Comparison of ENCODE assay signal across 8 mouse cellular contexts in the genomic region with DNA sequence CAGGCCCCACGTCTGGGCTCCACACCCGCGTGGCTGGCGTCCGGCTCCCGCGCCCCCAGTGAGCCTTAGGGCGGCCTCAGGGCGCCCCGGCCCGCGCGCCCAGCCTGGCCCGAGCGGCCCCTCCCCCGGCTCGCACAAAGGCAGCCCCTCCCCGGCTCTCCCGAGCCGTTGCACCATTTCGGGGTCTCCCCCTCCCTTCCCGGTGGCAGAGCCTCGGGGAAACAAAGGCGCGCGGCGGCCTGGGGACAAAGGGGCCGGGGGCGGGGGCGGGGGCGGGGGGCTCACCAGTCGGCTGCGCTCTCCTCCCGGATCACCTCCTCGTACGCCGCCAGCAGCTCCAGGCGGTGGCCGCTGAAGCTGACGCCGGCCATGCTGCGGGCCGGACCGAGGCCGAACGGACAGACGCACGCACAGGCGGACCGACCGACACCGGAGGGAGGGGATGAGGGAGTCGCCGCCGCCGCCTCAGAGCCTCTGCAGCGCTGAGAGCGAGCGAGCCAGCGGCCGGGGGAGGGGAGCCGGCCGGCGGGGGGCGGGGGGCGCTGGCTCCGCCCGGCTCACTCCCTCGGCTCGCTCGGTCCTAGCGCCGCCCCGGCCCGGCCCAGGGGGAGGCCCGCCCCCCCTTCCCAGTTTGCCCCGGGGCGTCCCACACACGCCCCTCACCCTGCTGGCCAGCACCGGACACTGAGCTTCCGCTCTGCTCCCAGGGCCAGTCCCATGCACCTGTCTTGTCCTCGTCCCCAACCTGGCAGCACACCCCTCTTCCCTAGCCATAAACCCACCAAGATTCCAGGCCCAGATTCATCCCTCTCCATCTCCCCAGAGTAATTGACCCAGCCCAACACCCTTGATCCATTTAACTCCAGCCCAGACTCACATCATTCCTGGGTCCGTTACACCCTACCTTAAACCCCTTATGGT. TPM values are rescaled to one million over a fixed set of nuclear protein-coding genes. Genes with fewer than 3 reads are reported as not detected.
DNase-seq lines count a peak whose midpoint lies in the region; ATAC-seq and TF ChIP-seq lines count a peak whose summit lies in the region.

TSS of gene Dbn1 (minus strand) at position 534 of the 921 bp plus-strand sequence.

- no peaks in the 10 kb centered on the region for H3K9me3 ChIP-seq in E14TG2a.4 (ENCODE audit: low read length)

- peak; percentile 25; the same call in 1 of the 2 replicates for ATAC-seq in frontal cortex, adult (ENCODE audit: low TSS enrichment)
- 0 out of 2 replicates have a peak, but pooled peaks have one; percentile 3 for ATAC-seq in megakaryocyte progenitor cell, adult 5-6 weeks (replicated peaks; ENCODE audit: poor library complexity)

- peak within 1 kb of the TSS; percentile 82 for H3K4me3 ChIP-seq in E14TG2a.4 (replicated peaks; ENCODE audit: low read length)

- no peak for DNase-seq in frontal cortex, postnatal 25 days (ENCODE audit: low spot score in 2 of 2)
- DNase-seq in embryo, embryonic 9.5 days (ENCODE audit: extremely low spot score): peak; percentile 86
- peak; percentile 65 to 72 for DNase-seq in heart, postnatal 14 days
- DNase-seq in left cerebral cortex, postnatal 10 days (ENCODE audit: extremely low spot score in 1 of 2, low spot score in 2 of 2): peak in 1 of 2 experiments; percentile 81
- DNase-seq in spleen, postnatal 36 days (ENCODE audit: low spot score in 2 of 2): no peak

- peaks cover 48% of the 10 kb centered on the region for H3K4me1 ChIP-seq in E14TG2a.4 (replicated peaks; ENCODE audit: low read depth, low read length)

- H3K27me3 ChIP-seq in E14TG2a.4 (ENCODE audit: insufficient read depth, low read length): peaks cover 83% of the 10 kb centered on the region

- intact Hi-C loops in heart, postnatal 14 days (cut with DNase I): loop anchor here (2.0 kb wide), 1 partner anchor 15 kb away; no protein-coding TSS in a partner anchor
- intact Hi-C loops in left cerebral cortex, postnatal 10 days (cut with DNase I): no loop called here

- no peak for TF ChIP-seq CTCF in E14TG2a.4 (conservative IDR thresholded peaks at IDR 0.05; ENCODE audit: low read length)

- H3K36me3 ChIP-seq in E14TG2a.4 (ENCODE audit: insufficient read depth, low read length): no peaks in the 10 kb centered on the region

RNA-seq across cellular contexts. Expression of gene Dbn1, which starts in this region (rescaled TPM):
- total RNA-seq in heart, postnatal 14 days (2021): 10 to 100 TPM; 27.0 to 27.3 TPM
- 100 to 1,000 TPM; 350 to 366 TPM for total RNA-seq in left cerebral cortex, postnatal 10 days (2021)
- 0.72 and 0.76 TPM in 2 replicates for total RNA-seq in megakaryocyte progenitor cell, adult 5-6 weeks (2015)
- 2.3 and 2.7 TPM in 2 replicates for total RNA-seq in megakaryocyte progenitor cell, adult 5-6 weeks (2017)

Comparison
In these comparisons a context has a peak if more than half of its experiments do, and no peak if none do; other contexts are left out.
1. RNA of gene Dbn1 (total RNA-seq): 350 to 366 TPM in left cerebral cortex, postnatal 10 days; 27.0 to 27.3 TPM in heart, postnatal 14 days and 0.72 to 2.7 TPM in megakaryocyte progenitor cell, adult 5-6 weeks; every median in the first group is over 10 times any median in the second.
2. DNase-seq: peak in embryo, embryonic 9.5 days (single experiment) and heart, postnatal 14 days (2 of 2); none in frontal cortex, postnatal 25 days (0 of 2) and spleen, postnatal 36 days (0 of 2).